Mouse (Mus musculus): ENCODE data around the gene Lgals1.

DNA sequence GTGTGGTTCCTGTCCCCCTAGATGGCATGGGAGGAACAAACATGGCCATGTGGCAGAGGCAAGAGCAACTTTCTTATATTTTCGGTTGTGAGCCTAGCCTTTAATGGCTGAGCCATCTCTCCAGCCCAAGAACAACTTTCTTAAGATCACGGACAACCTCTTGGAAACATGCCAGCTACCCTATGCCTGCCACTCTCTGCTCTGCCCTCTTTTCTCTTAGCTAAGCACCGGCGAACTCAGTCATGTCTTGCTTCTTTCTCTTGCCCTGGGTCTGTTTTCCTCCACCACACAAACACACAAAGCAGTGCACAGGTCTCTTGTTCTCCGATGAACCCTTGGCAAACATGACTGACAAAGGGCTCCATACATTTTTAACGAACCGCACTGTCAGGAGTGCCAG is 19.7 kb downstream of the Lgals1 start:
- TF ChIP-seq ZKSCAN1 (IDR thresholded peaks at IDR 0.05; ENCODE audit: borderline replicate concordance, low read depth, low read length): no peak
- no peak for TF ChIP-seq POLR2A (IDR thresholded peaks at IDR 0.05; ENCODE audit: low read depth, low read length)
- TF ChIP-seq CHD1 (IDR thresholded peaks at IDR 0.05; ENCODE audit: low read depth, low read length): no peak
- TF ChIP-seq CTCF (conservative IDR thresholded peaks at IDR 0.05 in 1 of 2, IDR thresholded peaks at IDR 0.05 in 1 of 2; ENCODE audit: low read depth in 2 of 2, low read length in 2 of 2): no peak
- TF ChIP-seq RAD21 (IDR thresholded peaks at IDR 0.05; ENCODE audit: low read depth, low read length): no peak
- no peak for TF ChIP-seq CHD2 (IDR thresholded peaks at IDR 0.05; ENCODE audit: low read length)
- no peak for TF ChIP-seq EP300 (IDR thresholded peaks at IDR 0.05; ENCODE audit: low read length)
- TF ChIP-seq MXI1 (IDR thresholded peaks at IDR 0.05; ENCODE audit: low read depth, low read length): no peak
- no peak for TF ChIP-seq USF1 (IDR thresholded peaks at IDR 0.05; ENCODE audit: low read depth, low read length)
- TF ChIP-seq MAX (IDR thresholded peaks at IDR 0.05; ENCODE audit: low read length): no peak
- TF ChIP-seq JUND (conservative IDR thresholded peaks at IDR 0.05; ENCODE audit: low read depth, low read length): no peak
- TF ChIP-seq SMC3 (IDR thresholded peaks at IDR 0.05; ENCODE audit: low read depth, low read length): no peak

Measured in CH12.LX (cell line).